Mouse (Mus musculus) monocyte, adult 2 months (primary cell): Measurements from ENCODE around the gene Ndufaf5.
"Not testable (repeated sequence)": the region's sequence is repeated elsewhere in the genome, so short reads cannot be mapped to it uniquely, and the experiment has no call there.

Source experiments
- DNase-seq, 2 experiments: peaks; one replicate each; pipeline ENCODE4 v3.0.0; 2022; ENCODE audit warnings: low spot score in 2 of 2, low read depth in 1 of 2

The Ndufaf5 gene

GRCm38 (mm10) chr2:140170127-140170802, at the start of gene Ndufaf5, which contains the start of gene Esf1:
TSS of gene Ndufaf5 (plus strand) at chr2:140170649.
TSS of gene Esf1 (minus strand) at chr2:140170564.
- DNase-seq = peak; percentile 65 to 78

DNA sequence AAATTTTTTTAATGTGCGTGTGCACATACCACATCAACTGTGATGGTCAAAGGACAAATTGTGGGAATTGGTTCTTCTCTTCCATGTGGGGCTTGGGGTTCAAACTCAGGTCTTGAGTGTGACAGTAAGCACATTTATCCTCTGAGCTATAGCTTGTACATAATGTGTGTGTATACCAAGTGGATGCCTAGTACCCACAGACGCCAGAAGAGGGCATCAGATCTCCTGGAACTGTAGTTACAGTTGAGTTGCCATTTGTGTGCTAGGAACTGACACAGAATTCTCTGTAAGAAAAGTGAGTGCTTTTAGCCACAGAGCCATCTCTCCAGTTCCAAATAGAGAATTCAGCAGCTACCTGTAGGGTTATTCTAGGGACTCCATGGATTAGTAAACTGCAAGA, 44.9 kb upstream of the Ndufaf5 start:
- DNase-seq = no peak

DNA sequence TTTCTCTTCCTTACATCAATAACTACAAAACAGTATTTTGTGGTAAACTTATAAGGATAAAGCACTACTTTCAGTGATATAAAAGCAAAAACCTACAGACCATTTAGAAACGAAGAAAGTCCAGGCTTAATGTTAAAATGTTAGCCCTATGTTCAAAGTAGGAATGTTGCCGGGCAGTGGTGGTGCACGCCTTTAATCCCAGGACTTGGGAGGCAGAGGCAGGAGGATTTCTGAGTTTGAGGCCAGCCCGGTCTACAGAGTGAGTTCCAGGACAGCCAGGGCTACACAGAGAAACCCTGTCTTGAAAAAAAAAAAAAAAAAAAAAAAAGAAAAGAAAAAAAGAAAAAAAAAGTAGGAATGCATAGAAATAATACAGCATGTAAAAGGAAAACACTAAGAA, 18.7 kb upstream of the Ndufaf5 start, which contains the start of gene Gm17374:
Gene Gm17374, plus strand, starts transcription at position 301 of the 400 bp plus-strand sequence.
- not testable (repeated sequence) for DNase-seq

DNA sequence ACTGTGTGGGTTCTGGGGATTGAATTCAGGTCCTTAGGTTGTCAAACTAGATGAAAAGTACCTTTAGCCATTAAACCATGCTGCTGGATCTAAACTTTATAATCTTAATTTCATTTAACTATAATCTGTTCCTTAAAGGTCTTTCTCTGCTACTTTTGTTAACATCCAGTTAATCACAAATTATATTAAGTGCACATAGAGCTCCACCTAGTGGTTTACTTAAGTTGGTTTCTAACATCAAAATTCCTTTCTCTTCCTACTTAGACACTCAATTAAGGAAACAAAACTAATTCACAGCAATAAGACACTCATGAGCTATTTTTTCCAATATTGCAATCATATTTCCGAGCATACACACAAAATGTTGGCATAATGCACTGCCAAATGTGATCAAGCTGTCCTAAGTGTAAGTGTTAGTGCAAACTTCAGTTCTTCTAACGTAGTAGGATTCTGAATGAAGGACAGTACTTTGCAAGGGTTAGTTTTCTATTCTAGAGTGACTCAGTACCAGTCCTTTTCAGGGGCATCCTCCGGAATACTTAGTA, 11.2 kb upstream of the Ndufaf5 start:
- DNase-seq = no peak

DNA sequence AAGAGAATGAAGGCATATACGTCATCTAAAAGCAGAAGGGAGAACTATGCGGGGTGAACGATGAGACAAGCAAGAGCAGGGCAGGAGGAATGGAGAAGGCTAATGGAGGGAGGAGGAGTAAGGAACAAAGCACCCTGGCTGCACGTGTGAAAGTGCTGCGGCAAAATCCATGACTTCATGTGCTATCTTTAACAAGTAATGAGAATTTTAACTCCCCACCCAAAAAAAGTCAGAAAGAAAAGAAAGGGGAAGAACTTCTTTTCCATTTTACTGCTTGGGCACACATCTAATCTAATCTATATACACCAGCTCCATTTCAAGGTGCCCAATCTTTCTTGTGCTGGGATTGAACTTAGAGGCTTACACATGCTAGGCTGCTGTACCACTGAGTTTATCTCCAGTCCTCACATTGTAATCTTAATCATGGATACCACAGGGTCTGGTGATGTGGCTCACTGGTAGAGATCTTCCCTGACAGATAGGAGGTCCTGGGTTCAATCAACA, 7.0 kb upstream of the Ndufaf5 start:
- DNase-seq = no peak

DNA sequence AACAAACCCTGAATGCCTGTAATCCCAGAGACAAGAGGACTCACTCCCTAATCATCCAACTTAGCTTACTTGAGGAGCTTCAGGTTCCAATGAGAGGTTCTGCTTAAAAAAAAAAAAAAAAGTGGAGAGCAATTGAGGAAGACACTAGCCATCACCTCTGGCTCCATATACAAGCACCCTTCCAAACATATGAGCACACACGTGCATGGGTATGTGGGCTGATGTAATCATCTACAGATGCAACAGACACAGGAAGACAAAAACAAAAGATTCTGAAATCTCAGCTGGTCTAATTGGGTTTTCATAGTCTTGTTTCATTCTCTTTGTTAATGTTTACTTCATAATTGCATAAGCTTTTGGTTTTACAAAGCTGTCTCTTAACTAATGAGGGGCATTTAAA, 1.4 kb upstream of the Ndufaf5 start:
- DNase-seq = no peak

DNA sequence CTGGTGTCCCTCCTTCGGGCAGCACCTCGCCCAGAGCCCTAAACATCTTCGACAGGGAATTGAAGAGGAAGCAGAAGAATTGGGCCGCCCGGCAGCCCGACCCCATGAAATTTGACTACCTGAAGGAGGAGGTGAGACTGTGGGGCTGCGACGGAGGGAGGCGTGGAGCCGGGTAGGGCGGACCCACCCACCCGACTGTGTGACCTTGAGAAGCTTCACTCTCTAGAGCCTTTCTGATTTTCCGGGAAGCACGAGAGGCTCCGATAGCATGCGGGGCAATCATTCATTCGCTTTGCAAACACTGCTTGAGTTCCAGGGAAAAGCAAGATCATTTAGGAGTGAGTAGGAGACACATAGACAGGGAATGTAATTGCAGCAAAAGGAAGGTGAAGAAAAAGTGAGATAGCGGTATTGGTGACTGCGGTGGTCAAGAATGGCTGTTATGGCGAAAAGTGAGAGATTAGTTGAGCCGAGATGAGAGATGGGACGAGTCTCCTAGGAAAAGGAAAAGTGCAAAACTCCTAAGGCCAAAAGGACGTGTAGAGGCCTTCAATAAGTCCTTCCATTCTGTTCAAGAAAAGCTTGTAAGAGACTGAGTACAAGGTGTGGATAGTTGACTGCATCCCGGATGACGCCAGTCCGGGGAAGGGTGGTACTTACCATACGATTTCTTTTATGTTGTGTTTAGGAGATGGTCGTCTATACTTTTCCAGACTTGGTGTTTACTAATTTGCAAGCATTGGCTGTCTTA, 529 bp downstream of the Ndufaf5 start:
- no peak for DNase-seq

GRCm38 (mm10) chr2:140185685-140186210, 15.3 kb downstream of the Ndufaf5 start:
- DNase-seq = not testable (repeated sequence)

DNA sequence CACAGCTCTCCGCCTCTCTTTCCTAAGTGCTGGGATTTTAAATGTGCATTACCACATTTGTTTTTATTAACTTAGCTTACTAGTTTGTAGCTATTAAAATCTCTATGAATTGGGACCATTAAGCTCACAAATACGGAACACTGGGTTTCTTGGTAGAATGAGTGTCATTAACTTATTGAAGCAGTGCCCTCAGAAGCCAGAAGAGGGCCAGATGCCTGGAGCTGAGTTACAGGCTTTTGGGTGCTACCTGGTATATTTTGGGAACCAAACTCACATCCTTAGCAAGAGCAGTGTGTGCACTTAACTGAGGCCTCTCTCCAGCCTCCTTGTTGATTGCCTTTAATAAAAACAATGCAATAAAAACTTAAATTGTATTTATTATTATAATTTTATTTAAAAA, 30.3 kb downstream of the Ndufaf5 start:
- no peak for DNase-seq

- no peak for DNase-seq
Measured at GRCm38 (mm10) chr2:140202573-140202972, 32.1 kb downstream of the Ndufaf5 start.

GRCm38 (mm10) chr2:140203756-140204155, 33.3 kb downstream of the Ndufaf5 start:
- DNase-seq = no peak

DNA sequence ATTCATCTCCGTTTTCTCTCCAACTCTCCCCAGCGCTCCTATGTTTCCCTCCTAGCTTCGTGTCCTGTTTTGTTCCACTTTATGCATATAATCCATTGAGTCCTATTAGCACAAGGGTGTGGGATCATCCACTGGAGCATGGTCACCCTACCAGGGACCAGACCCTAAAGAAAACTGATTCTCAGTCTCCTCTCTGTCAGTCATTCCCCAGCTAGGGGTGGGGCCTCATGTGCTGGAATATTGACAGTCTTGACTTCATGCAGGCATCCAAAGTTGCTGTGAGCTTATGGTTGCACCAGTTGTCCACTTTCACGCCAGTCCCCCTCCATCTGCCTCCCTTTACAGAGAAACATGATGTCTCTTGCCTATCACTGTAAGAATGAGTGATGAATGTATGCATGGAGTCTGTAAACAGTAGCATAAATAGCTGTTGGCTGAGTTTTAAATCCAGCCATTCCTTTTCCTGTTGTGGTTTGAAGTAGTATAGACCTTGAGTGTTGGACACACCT, 44.1 kb downstream of the Ndufaf5 start:
- no peak for DNase-seq

DNA sequence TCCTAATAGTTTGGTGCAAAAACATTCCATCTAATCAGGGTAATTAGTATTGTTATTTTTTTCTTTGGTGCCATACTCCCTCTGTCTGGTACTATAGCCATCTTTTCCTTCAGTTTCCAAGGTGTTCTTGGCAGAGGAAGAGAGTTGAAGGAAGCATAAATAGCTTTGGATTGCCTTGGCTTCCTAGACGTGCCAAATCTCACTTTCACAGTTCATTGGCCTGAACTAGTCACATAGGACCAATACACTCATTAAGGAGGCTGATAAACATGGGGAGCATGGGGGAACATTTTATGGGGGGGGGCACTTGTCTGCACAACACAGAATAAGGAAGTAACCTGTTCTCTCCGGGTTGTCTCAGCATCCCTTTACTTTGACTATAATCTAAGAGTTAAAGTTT, 45.0 kb downstream of the Ndufaf5 start:
- no peak for DNase-seq

- DNase-seq = no peak
Measured at GRCm38 (mm10) chr2:140215965-140216364, 45.5 kb downstream of the Ndufaf5 start.

DNA sequence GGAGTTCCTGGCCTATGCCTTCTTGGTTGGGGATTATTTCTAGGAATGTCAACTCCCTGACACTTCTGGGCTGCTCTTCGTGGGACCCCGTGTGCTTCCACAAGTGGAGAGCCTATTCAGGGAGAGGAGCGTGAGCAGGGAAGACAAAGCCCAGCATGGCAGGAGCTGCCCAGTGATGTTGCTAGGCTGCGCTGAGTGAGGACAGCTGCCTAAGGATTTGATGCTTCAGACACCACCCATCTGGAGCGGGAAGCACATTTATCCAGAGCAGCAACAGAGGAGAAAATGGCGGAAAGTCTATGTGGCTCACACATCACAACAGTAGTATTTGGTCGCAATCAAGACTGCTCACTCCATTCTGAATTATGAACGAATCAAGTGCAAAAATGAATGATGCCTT, 49.9 kb downstream of the Ndufaf5 start:
- no peak for DNase-seq

GRCm38 (mm10) chr2:140230295-140230694, 59.8 kb downstream of the Ndufaf5 start:
- no peak for DNase-seq

DNA sequence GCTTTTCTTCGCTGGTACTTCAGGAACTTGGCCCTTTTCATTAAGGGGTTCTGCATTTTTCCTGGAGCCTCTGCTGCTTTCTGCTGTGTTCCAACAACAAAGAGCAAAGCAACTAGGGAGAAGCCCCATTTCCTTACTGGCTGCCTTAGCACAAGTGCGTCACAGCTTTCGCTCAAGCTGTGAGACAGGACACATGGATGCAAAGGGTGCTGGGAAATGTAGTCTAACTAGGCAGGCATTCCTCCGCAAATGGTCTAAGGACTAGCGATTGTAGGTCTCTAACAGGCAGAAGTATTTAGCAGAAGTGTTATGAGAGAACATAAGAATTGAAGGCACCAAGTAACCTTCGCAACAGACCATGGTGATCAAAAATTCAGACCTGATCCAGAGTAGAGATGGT, 66.8 kb downstream of the Ndufaf5 start:
- DNase-seq = no peak

DNA sequence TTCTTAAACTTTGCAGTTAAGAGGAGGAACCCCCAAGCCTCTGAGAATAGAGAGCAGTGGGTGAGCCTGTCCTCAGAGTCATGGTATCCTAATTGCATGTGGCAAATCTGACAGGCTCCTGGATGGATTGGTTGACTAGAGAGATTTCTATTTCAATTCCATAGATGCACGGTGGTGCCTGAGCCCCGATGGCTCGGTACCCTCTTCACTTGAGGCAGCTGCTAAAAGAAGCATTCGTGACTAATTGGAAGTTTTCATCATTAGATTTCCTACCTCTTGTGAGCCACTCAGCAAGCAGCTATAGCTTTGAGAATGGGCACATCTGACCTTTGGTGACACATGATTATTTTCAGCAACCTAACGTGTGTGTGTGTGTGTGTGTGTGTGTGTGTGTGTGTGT, 71.9 kb downstream of the Ndufaf5 start:
- DNase-seq = no peak

DNA sequence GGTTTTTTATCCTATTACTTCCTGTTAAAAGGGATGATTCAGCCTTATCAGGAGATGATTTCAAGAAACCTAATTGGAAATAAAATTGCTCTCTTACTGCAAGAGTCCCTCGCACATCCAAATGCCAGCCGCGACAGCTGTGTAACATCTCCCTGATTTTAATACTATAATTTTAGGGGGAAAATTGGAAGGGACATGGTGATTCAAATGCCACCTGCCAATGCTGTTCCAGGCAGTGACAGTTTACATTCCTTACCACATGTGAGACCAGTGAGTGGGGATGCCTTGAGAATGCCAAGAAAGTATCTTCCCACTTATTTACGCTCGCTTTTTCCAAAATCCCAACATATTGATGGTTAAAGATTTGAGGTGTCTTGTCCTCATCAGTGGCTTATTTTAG, 72.7 kb downstream of the Ndufaf5 start:
- no peak for DNase-seq
